Mouse (Mus musculus): ENCODE results near the gene Lamtor1.

Lamtor1 gene

GRCm38 (mm10) chr7:101905561-101906286 lies at the start of gene Lamtor1:
TSS of gene Lamtor1 (plus strand) at chr7:101905904.
- DNase-seq (ENCODE audit: low spot score) = peak; percentile 99

DNA sequence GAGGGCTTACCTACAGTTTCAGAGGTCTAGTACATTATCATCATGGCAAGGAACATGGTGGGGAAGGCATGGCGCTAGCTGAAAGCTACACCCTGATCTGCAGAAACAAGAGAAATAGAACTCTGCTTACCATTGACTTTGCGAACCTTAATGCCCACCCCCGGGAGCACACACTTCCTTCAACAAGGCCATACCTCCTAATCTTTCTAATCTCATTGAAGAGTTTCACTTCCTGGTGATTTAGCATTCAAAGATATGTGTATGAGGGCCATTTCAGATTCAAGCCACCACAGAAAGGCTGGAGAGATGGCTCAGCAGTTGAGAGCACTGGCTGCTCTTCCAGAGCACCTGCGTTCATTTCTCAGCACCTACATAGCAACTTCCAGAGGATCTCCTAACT lies 48.6 kb upstream of the Lamtor1 start, which contains the start of gene Folr2:
TSS of gene Folr2 (minus strand) at position 101 of the 400 bp plus-strand sequence.
- no peak for DNase-seq (ENCODE audit: low spot score)

GRCm38 (mm10) chr7:101858362-101858761 lies 47.3 kb upstream of the Lamtor1 start:
- DNase-seq (ENCODE audit: low spot score) = no peak

DNA sequence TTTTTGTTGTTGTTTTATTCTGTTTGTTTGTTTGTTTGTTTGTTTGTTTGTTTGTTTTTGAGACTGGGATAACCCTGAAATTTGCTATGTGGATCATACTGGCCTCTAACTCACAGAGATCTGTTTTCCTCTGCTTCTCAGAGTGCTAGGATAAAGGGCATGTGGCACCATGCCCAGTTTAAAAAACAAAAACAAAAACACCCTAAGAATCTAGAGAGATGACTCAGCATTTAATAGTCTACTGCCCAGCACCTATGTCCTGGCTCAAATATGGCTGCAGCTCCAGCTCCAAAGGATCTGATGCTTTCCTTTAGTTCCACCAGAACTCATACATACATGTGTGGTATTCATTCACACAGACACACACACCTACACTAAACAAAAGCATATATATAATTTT lies 44.7 kb upstream of the Lamtor1 start:
- no peak for DNase-seq (ENCODE audit: low spot score)

GRCm38 (mm10) chr7:101862291-101862690 lies 43.4 kb upstream of the Lamtor1 start:
- no peak for DNase-seq (ENCODE audit: low spot score)

DNA sequence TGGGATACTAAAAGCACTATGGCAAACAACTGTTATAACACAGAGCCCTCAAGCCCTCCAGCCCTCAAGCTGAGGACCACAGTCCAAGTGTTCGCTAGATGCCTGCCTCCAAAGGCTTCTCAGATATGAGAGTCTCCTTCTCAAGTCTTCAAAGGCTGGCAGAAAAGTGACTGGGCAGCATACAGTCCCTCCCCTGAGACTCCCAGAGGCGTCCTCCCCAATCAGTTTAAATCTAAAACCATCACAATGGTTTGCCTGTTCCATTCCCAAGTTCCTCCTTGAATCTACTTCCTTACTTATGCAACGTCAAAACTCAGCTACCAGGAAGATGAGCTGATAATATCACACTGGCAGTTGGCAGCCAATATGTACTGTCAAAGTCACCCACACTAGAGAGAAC lies 42.3 kb upstream of the Lamtor1 start, which contains the start of gene Anapc15:
TSS of gene Anapc15 (plus strand) at position 301 of the 400 bp plus-strand sequence.
- DNase-seq (ENCODE audit: low spot score) = no peak

DNA sequence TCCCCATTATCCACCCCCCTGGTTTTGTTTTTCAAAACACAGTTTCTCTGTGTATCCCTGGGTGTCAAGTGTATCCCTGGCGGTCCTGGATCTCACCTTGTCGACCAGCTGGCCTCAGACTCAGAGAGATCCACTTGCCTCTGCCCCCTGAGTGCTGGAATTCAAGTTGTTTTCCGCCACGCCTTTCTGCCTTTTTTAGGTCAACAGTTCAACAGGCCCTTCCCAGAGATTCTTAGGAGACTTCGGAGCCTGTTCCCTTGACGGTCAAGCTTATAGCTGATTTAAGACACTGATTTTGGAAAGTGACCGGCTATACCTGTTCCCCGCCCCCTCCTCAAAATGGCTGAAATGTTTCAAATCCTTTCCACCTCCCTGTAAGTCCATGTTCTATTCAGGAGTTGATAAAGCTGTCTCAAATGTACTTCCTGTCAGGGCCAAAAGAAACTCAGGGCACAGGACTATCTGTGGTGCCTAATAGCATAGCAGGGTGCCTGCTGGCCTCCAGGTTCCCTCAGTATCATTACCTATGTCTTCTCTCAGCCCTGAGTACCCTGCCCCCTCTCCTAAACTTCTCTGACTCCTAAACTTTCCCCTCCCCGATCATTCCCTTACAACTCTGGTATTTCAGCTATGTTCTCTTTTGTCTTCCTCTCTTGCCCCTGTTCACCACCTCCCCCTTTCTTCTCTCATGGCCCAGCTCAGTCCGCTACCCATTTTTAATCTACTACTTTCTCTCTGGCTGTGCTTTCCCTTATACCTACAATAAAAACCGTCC lies 39.0 kb upstream of the Lamtor1 start:
- DNase-seq (ENCODE audit: low spot score) = no peak

DNA sequence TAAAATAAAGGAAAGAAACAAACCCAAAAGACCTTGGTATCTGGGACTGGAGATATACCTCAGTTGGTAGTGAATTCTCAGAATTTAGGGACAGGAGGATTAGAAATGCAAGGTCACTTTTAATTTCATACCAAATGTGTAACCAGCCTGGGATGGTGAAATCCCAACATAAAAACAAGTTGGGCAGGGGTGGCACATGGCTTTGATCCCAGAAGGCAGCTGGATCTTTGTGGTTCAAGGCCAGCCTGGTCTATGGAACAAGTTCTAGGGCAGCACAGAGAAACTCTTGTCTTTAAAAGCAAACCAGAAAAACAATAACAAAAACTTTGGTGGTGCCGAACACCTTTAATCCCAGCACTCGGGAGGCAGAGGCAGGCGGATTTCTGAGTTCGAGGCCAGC lies 38.2 kb upstream of the Lamtor1 start:
- peak; percentile 63 for DNase-seq (ENCODE audit: low spot score)

DNA sequence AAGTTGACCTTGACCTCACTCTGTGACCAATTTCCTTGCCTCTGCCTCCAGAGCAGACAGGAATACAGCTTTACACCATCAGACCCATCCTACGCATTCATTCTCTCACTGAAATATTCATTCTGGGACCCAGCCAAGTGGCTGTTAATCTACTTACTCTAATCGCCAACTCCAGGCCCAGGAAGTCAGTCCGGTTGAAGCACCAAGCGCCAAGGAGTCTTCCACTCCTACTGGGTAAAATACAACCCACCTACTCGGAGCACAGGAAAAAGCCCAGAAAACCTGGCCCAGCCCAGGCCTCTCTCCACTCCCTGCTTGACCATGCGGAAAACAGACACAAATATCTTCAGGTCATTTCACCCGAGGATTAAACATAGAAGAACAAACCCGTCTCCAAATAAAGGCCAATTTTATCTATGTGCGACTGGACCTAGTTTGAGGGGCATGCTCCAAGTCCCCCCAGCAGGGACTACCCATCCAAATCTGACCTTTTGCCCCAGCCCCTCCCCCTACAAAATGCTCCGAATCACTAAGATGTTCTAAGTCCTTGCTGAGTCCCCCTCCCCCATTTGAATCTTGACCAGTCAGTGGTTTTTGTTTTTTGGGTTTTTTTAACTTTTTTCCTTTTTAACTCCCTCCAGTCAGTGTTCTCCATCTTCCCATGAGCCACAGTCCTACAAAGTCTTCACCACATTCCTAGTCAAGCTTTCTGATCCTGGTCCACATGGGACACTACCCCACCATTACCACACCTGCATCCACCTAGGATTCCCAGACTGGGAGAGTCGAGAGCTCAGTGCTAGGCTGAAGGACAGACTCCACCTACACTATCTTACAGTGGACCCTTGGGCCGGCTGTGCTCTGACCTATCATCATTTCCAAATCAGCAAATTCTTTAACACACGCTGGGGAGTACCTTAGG lies 37.2 kb upstream of the Lamtor1 start:
- peak; percentile 48 for DNase-seq (ENCODE audit: low spot score)

DNA sequence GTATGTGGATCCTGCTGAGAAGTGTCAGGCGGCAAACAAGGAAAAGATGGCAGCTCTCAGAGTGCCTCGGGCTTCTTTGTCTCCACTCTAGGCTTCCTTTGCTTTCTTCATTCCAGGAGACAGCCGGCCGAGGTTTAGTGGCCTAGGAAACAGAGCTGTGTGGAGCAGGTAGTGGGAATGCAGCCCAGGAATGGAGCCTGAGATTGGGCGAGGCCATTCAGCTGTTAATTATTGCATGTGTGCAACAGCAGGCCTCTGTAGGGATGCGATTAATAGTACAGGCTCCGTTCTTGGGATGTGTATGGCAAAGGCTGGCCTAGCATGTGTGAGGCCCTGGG lies 36.6 kb upstream of the Lamtor1 start:
- DNase-seq (ENCODE audit: low spot score) = no peak

GRCm38 (mm10) chr7:101870629-101871028 lies 35.1 kb upstream of the Lamtor1 start, which contains the start of gene Folr1:
TSS of gene Folr1 (minus strand) at chr7:101870788.
- DNase-seq (ENCODE audit: low spot score) = no peak

DNA sequence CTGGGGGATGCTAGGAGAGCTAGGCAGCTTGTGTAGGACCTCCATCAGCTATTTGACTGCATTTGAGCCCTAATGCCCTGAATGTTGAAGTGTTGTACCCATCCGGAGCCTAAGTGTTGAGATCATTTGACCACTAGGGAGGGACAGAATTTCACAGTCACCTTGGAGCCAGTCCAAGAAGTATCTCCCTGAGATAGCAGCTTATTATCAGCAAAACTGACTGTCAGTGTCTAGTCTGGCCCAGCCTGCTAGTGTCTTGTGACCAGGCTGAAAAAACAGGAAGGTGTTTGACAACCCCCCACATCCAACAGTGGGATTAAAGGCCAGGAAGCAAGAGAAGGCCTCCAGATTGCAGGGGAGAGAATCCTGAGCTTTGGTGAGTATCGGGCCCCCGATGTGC lies 34.4 kb upstream of the Lamtor1 start:
- DNase-seq (ENCODE audit: low spot score) = peak; percentile 62

- DNase-seq (ENCODE audit: low spot score) = peak; percentile 61
These were observed 29.7 kb upstream of the Lamtor1 start for GRCm38 (mm10) chr7:101875978-101876377.

GRCm38 (mm10) chr7:101880855-101881254 lies 24.8 kb upstream of the Lamtor1 start:
- no peak for DNase-seq (ENCODE audit: low spot score)

- DNase-seq (ENCODE audit: low spot score) = no peak
These were observed 23.1 kb upstream of the Lamtor1 start for GRCm38 (mm10) chr7:101882413-101883154.

- no peak for DNase-seq (ENCODE audit: low spot score)
These were observed 21.5 kb upstream of the Lamtor1 start for GRCm38 (mm10) chr7:101884160-101884559.

- no peak for DNase-seq (ENCODE audit: low spot score)
These were observed 19.4 kb upstream of the Lamtor1 start for GRCm38 (mm10) chr7:101886274-101886673.

- DNase-seq (ENCODE audit: low spot score) = no peak
These were observed 17.2 kb upstream of the Lamtor1 start for GRCm38 (mm10) chr7:101888460-101888859.

DNA sequence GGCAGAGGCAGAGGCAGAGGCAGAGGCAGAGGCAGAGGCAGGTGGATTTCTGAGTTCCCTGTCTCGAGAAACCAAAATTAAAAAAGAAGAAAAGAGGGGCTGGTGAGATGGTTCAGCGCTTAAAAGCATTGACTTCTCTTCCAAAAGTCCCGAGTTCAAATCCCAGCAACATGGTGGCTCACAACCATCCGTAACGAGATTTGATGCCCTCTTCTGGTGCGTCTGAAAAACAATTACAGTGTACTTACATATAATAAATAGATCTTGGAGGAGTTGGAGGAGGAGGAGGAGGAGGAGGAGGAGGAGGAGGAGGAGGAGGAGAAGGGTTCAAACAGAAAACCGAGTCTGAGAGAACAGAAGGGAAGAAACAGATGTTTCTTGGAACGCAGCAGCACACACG lies 10.0 kb upstream of the Lamtor1 start:
- DNase-seq (ENCODE audit: low spot score) = no peak

- peak; percentile 98 for DNase-seq (ENCODE audit: low spot score)
These were observed 9.3 kb upstream of the Lamtor1 start for GRCm38 (mm10) chr7:101896104-101897066.
